Mouse (Mus musculus): ENCODE data around the gene Tas1r3.

- TF ChIP-seq POLR2A (IDR thresholded peaks at IDR 0.05; ENCODE audit: insufficient read depth, low read depth, low read length) (no peak), EP300 (IDR thresholded peaks at IDR 0.05; ENCODE audit: insufficient read depth, low read depth, low read length) (no peak)
Observed at GRCm38 (mm10) chr4:155832321-155832720, 30.8 kb downstream of the Tas1r3 start.
